Mouse (Mus musculus) intestine, embryonic 15.5 days (tissue): ENCODE results near the gene Unc5cl. TPM values are rescaled to one million over a fixed set of nuclear protein-coding genes. Genes with fewer than 3 reads are reported as not detected.

ENCODE experiments used
- ATAC-seq: fragments of 200-750 bp; cut with Nextera tagmentation; 2 replicates; pipeline ENCODE4 v1.8.0; 2017; ENCODE audit warnings: moderate TSS enrichment, moderate library complexity
- H3K27ac ChIP-seq: fragments of 300-500 bp; sonication (generic); 2 replicates; pipeline ENCODE4 v1.5.1; 2015; ENCODE audit warnings: mild to moderate bottlenecking, inconsistent platforms
- H3K27me3 ChIP-seq: fragments of 300-500 bp; sonication (generic); replicated peaks from 2 replicates; pipeline ENCODE4 v1.6.1; 2015; ENCODE audit warnings: inconsistent platforms
- H3K36me3 ChIP-seq: fragments of 300-500 bp; sonication (generic); 2 replicates; pipeline ENCODE4 v1.6.1; 2015; ENCODE audit warnings: inconsistent platforms
- H3K4me1 ChIP-seq: fragments of 300-500 bp; sonication (generic); replicated peaks from 2 replicates; pipeline ENCODE4 v1.6.1; 2015; ENCODE audit warnings: inconsistent platforms
- H3K4me2 ChIP-seq: fragments of 300-500 bp; sonication (generic); replicated peaks from 2 replicates; pipeline ENCODE4 v1.6.1; 2015; ENCODE audit warnings: mild to moderate bottlenecking, inconsistent platforms
- H3K4me3 ChIP-seq: fragments of 300-500 bp; sonication (generic); replicated peaks from 2 replicates; pipeline ENCODE4 v1.5.1; 2015; ENCODE audit warnings: inconsistent platforms
- H3K9ac ChIP-seq: fragments of 300-500 bp; sonication (generic); 2 replicates; pipeline ENCODE4 v1.6.1; 2015; ENCODE audit warnings: inconsistent platforms
- H3K9me3 ChIP-seq: fragments of 300-500 bp; sonication (generic); 2 replicates; pipeline ENCODE4 v1.6.1; 2016; ENCODE audit warnings: inconsistent platforms
- WGBS: fragments of 180-500 bp; shearing (Covaris S2); methylation state at CpG from one replicate; pipeline ENCODE4 v1.1.7; 2015; 5-methylcytosine and 5-hydroxymethylcytosine counted together
- polyA plus RNA-seq: library from polyadenylated mRNA; unstranded; fragments of >200 nt; fragmentation: Nextera tagmentation; extraction: Ambion mirVana; gene quantifications from 2 replicates; pipeline ENCODE4 v1.2.1, GENCODE M21; 2015

Gene Unc5cl
- polyA plus RNA-seq, 1 experiment from 2014 or later: 36.3 TPM

- H3K36me3 ChIP-seq: no peaks in the 10 kb centered on the region
- H3K4me3 ChIP-seq: no peak overlapping the region
- H3K9ac ChIP-seq: no peak overlapping the region
- no peak overlapping the region for H3K4me2 ChIP-seq
- WGBS: 92% methylated on average over 3 of the region's 3 CpGs
- H3K9me3 ChIP-seq: no peaks in the 10 kb centered on the region
- ATAC-seq: no peak
- H3K27ac ChIP-seq: no peak overlapping the region
- 0 out of 2 replicates have a peak, but pooled peaks cover 6% of the 10 kb centered on the region for H3K4me1 ChIP-seq
- no peaks in the 10 kb centered on the region for H3K27me3 ChIP-seq
Measured at GRCm38 (mm10) chr17:48552532-48552915, 97.8 kb downstream of the Unc5cl start.

DNA sequence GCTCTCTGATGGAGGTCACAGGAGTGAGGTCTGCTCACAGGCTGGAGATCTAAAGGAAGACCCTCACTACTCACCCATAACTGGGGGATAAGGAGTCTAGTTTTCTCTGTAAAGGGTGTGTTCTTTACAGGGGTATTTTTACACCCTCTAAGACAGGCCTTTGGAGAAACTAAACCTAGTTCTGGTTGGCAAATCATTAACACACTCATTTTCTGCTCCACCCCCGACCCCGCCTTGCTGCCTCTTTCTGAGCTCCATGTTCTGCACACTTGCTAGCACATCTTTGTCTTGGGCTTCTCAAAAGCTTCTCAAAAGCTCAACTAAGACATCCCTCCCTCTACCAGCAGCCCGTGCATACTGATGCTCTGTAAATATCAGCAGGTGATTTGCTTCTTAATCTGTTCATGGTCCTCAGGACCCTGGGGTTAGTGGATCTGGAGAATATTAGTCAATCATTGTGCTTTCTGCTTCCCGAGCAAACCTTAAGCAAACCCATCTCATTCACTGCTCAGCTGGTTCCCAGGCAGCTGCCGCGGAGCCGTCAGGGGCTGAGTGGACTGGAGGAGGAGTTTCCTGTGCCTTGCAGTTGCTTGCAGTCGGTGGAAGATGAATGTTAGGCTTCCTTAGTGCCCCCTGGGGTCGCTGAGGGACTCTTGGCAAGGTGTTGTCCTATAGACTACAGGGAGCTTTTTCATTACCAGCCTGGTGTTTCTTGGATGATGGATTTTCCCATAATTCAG is 101.7 kb downstream of the Unc5cl start:
- Histone ChIP-seq H3K4me2 (no peak overlapping the region), H3K9me3 (no peaks in the 10 kb centered on the region), H3K4me3 (no peak overlapping the region), H3K9ac (no peak overlapping the region), H3K27me3 (no peaks in the 10 kb centered on the region), H3K36me3 (no peaks in the 10 kb centered on the region), H3K27ac (0 out of 2 replicates have a peak overlapping the region, but pooled peaks have one; percentile 13), H3K4me1 (0 out of 2 replicates have a peak, but pooled peaks cover 6% of the 10 kb centered on the region)
- 0 out of 2 replicates have a peak, but pooled peaks have one; percentile 65 for ATAC-seq
- WGBS: 21% methylated on average over 9 of the region's 9 CpGs

DNA sequence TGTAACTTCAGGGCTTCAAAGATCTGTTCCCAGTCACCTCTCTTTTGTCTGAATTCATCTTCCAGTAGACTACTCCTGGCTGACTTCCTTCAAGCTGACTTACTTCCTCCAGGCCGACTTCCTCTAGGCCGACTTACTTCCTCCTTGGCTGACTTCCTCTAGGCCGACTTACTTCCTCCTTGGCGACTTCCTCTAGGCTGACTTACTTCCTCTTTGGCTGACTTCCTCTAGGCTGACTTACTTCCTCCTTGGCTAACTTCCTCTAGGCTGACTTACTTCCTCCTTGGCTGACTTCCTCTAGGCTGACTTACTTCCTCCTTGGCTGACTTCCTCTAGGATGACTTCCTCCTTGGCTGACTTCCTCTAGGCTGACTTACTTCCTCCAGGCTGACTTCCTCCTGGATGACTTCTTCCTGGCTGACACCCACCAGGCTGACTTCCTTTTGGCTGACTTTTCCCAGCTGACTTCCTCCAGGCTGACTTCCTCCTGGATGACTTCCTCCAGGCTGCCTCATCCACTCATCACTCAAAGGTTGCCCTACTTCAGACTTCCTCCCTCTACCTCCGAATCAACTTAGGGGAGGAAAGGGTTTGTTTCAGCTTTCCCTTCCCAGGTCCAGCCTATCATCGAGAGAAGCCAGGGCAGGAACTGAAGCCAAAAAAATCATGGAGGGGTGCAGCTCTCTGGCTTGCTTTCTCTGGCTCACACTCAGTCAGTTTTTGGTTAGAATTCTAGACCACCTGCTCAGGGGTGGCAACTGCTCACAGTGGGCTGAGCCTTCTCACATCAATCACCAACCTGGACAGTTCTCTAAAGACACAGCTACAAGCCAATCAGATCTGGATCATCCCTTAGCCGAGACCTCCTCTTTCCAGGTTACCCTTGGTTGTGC is 103.4 kb downstream of the Unc5cl start:
- Histone ChIP-seq H3K4me2 (no peak overlapping the region), H3K36me3 (no peaks in the 10 kb centered on the region), H3K4me3 (no peak overlapping the region), H3K9ac (no peak overlapping the region), H3K27me3 (no peaks in the 10 kb centered on the region), H3K9me3 (no peaks in the 10 kb centered on the region), H3K27ac (no peak overlapping the region), H3K4me1 (0 out of 2 replicates have a peak, but pooled peaks cover 6% of the 10 kb centered on the region)
- 85% methylated on average over 7 of the region's 7 CpGs for WGBS
- ATAC-seq: no peak

- H3K4me3 ChIP-seq: no peak overlapping the region
- no peaks in the 10 kb centered on the region for H3K36me3 ChIP-seq
- no peaks in the 10 kb centered on the region for H3K4me1 ChIP-seq
- 88% methylated on average over 8 of the region's 8 CpGs for WGBS
- no peaks in the 10 kb centered on the region for H3K9me3 ChIP-seq
- H3K4me2 ChIP-seq: no peak overlapping the region
- no peak overlapping the region for H3K9ac ChIP-seq
- H3K27ac ChIP-seq: no peak overlapping the region
- no peak for ATAC-seq
- no peaks in the 10 kb centered on the region for H3K27me3 ChIP-seq
Measured at GRCm38 (mm10) chr17:48564931-48565330, 110.2 kb downstream of the Unc5cl start.

- no peaks in the 10 kb centered on the region for H3K36me3 ChIP-seq
- 88% methylated on average over 4 of the region's 4 CpGs for WGBS
- H3K4me2 ChIP-seq: no peak overlapping the region
- H3K4me1 ChIP-seq: no peaks in the 10 kb centered on the region
- no peak overlapping the region for H3K9ac ChIP-seq
- ATAC-seq: no peak
- no peaks in the 10 kb centered on the region for H3K9me3 ChIP-seq
- H3K27me3 ChIP-seq: no peaks in the 10 kb centered on the region
- H3K4me3 ChIP-seq: no peak overlapping the region
- H3K27ac ChIP-seq: no peak overlapping the region
Measured at GRCm38 (mm10) chr17:48569656-48570055, 115.0 kb downstream of the Unc5cl start.

GRCm38 (mm10) chr17:48581153-48581552 is 126.5 kb downstream of the Unc5cl start:
- Histone ChIP-seq H3K27me3 (no peaks in the 10 kb centered on the region), H3K9ac (no peak overlapping the region), H3K4me1 (no peaks in the 10 kb centered on the region), H3K36me3 (no peaks in the 10 kb centered on the region), H3K27ac (no peak overlapping the region), H3K9me3 (no peaks in the 10 kb centered on the region), H3K4me2 (no peak overlapping the region), H3K4me3 (no peak overlapping the region)
- no peak for ATAC-seq
- WGBS: 86% methylated on average over 5 of the region's 5 CpGs

- no peak for ATAC-seq
- no peaks in the 10 kb centered on the region for H3K27me3 ChIP-seq
- no peaks in the 10 kb centered on the region for H3K36me3 ChIP-seq
- peak overlapping the region; percentile 11; the same call in 1 of the 2 replicates for H3K4me3 ChIP-seq
- no peaks in the 10 kb centered on the region for H3K4me1 ChIP-seq
- peak overlapping the region; percentile 54 for H3K4me2 ChIP-seq
- WGBS: 28% methylated on average over 14 of the region's 14 CpGs
- no peaks in the 10 kb centered on the region for H3K9me3 ChIP-seq
- no peak overlapping the region; the same call in 1 of the 2 replicates for H3K9ac ChIP-seq
- no peak overlapping the region for H3K27ac ChIP-seq
Measured at GRCm38 (mm10) chr17:48582486-48582990, 127.8 kb downstream of the Unc5cl start.

DNA sequence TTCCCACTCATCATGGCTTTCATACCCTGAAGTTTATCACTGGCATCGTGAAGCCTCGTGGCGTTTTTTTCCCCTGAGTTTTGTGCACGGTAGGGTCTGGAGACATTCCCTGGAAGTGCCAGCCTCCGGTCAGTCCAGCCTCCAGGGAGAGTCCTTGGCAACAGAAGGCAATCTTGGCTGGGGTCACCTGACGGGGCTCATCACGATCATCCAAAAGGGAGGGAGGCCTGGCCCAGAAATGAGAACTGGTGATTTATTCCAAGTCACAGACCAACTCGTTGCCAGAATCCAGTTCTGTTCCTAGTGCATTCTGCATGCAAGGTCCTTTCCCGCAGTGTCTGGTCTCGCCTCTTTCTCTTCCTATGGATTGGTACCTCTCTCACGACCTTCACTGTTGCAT is 128.7 kb downstream of the Unc5cl start:
- Histone ChIP-seq H3K27me3 (no peaks in the 10 kb centered on the region), H3K9ac (no peak overlapping the region), H3K4me3 (no peak overlapping the region), H3K4me2 (no peak overlapping the region), H3K36me3 (no peaks in the 10 kb centered on the region), H3K4me1 (no peaks in the 10 kb centered on the region), H3K27ac (no peak overlapping the region), H3K9me3 (no peaks in the 10 kb centered on the region)
- 77% methylated on average over 11 of the region's 11 CpGs for WGBS
- ATAC-seq: no peak

DNA sequence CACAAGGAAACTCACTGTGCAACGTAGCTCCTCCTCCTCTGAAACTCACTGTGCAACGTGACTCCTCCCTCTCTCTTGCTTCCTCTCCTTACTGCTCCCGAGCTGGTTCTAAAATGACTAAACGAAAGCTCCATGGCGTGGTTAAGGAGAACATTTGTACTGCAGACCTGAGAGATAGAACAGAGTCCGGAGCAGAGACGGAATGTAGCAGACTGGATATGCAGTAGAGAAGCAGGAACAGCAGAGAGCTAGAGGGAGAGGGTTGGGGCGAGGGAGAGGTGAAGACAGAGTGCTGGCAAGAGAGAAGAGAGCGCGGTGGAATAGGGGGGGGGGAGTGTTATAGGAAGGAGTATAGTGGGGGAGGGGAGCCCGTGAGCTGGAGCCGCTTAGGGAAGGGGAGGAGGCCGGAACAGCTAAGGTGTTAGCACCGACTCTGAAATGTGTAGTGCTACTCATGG is 131.2 kb downstream of the Unc5cl start:
- Histone ChIP-seq H3K27me3 (no peaks in the 10 kb centered on the region), H3K9ac (peak overlapping the region; percentile 17; the same call in 1 of the 2 replicates), H3K4me3 (peak overlapping the region; percentile 31), H3K4me1 (no peaks in the 10 kb centered on the region), H3K4me2 (peak overlapping the region; percentile 64), H3K36me3 (no peaks in the 10 kb centered on the region), H3K27ac (no peak overlapping the region; the same call in 1 of the 2 replicates), H3K9me3 (no peaks in the 10 kb centered on the region)
- peak; percentile 88 for ATAC-seq
- WGBS: 6% methylated on average over 14 of the region's 14 CpGs

GRCm38 (mm10) chr17:48588674-48589073 is 134.0 kb downstream of the Unc5cl start:
- ATAC-seq: no peak
- H3K9me3 ChIP-seq: no peaks in the 10 kb centered on the region
- no peaks in the 10 kb centered on the region for H3K36me3 ChIP-seq
- no peak overlapping the region for H3K4me2 ChIP-seq
- H3K9ac ChIP-seq: no peak overlapping the region
- H3K27me3 ChIP-seq: no peaks in the 10 kb centered on the region
- H3K27ac ChIP-seq: no peak overlapping the region
- H3K4me3 ChIP-seq: no peak overlapping the region
- no peaks in the 10 kb centered on the region for H3K4me1 ChIP-seq
- 55% methylated on average over 3 of the region's 3 CpGs for WGBS
